Mouse (Mus musculus): ENCODE data around the gene Reps1. TPM values are rescaled to one million over a fixed set of nuclear protein-coding genes. Genes with fewer than 3 reads are reported as not detected.

Reps1 gene
- total RNA-seq, 2 experiments from 2014 or later, result 70.2 to 72.0 TPM

DNA sequence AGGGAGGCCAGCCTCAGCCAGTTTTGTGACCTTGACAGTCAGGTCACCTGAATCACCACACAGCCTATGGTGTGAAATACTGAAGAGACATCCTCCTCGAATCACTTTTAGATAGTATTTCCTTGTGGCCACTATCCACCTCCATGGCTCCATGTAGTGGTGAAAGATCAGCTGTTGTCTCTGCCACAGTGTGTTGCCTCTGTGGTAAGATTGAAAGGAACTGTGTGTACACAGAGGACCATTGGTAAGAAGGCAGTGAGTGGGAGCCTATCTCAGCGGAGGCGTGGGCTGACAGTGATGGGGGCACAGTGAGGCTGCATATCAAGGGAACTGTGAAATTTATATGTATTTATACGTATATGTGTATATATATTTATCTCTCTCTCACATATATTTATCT is 5.9 kb downstream of the Reps1 start:
- no peak for DNase-seq (ENCODE audit: extremely low spot score in 1 of 2, low spot score in 1 of 2)

DNA sequence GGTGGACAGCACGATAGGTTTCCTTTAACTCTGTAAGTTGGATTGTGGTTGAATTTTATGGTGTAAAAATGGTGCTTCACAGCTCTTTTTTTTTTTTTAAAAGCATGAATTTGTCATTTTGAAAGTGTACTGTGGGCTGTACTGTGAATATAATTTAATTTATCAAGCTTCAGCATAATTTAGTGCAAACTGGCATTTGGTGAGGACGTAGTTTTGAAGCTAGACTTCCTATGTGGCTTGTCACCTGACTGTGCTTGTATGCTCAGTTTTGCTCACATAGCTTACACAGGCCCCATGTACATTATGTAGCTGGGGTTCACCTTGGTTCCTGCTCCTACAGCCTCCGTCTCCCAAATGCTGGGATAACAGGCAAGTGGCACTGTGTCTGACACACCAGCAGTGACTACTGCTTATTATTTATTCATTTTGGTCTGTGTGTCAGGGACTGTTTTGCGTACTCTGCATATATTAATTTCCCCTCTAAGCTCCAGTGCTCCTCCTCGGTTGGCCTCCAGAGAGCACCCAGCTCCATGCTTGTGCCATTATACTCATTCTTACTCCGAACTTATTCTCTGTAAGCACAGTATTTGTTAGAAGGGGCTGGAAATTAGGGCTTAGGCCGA is 9.1 kb downstream of the Reps1 start:
- no peak for DNase-seq (ENCODE audit: extremely low spot score in 1 of 2, low spot score in 1 of 2)

DNA sequence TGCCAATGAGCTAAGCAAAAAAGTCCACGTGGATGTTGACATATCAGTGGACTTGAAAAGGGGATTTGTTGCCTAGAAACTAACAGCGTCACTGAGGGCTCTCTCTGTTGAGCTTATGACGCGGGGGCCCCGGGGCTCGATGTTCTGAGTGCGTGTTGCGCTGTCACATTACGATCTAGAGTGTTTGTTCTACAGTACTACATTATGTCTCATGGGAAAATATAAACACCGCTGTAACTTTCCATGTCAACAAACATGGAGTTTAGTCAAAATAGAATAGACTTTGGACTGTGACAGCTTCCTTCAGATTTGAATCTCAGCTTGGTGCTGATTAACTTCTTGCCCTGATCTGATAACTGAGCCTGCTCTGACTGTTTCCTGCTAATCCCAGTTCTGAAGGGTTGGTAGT is 10.4 kb downstream of the Reps1 start:
- DNase-seq (ENCODE audit: extremely low spot score in 1 of 2, low spot score in 1 of 2), result no peak

DNA sequence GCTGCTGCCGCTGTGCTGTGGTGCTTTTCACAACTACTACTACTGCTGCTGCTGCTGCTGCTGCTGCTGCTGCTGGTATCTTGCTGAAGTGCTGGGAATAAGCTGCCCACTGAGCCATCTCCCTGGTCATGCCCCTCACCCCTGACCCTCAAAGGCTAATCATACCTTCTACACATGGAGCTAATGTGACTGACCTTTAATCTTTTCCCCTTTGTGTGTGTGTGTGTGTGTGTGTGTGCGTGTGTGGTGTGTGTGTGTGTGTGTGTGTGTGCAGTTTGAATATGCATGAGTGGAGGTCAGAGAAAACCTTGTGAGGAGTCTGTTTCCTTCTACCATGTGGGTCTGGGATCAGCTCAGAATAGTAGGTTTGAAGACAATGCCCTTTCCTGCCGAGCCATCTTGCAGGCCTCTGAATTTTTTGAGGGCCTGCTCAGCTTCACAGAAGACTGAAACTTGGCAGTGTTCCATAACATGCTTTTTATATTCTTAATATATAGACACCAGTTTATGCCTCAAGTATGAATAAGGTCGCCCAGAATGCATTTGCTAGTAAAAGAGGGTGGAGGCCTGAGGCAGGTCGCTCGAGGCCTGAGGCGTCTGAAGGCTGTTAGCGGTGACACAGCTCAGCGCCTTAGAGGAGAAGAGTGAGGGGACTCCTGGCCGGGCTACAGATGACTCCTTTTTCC is 12.2 kb downstream of the Reps1 start:
- DNase-seq (ENCODE audit: extremely low spot score in 1 of 2, low spot score in 1 of 2), result no peak

DNA sequence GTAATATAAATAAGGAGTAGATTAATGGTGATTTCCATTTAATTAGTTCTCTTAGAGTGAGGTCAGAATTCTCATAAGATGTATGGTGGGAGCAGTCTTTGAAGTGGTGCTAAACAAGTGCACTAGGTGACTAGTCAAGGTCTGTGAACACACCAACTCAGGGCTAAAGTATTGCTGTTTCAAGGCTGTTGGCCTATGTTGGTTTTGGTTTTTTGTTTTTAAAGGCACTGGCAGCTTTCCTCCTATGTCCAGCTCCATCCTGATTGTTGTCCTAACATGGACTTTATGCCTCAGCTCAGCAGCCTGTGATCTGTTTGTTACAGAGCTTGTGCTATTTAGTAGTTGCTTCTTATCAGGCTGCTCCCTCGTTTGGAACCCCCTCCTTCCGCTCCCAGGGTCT is 13.2 kb downstream of the Reps1 start:
- DNase-seq (ENCODE audit: extremely low spot score in 1 of 2, low spot score in 1 of 2), result no peak

DNA sequence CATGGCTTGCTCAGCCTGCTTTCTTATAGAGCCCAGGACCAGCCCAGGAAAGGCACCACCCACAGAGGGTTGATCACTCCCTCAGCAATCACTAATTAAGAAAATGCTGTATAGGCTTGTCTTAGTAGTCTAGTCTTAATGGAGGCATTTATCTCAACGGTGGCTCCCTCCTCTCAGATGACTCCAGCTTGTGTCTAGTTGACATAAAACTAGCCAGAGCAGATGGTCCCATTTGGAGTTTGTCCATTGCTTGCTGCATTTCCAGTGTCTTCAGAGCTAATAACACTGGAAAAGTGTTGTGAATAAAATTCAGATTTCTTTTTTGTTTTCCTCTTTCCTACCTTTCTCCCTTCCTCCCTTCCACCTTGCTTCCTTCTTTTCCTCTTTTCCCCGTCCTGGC is 13.9 kb downstream of the Reps1 start:
- no peak for DNase-seq (ENCODE audit: extremely low spot score in 1 of 2, low spot score in 1 of 2)

DNA sequence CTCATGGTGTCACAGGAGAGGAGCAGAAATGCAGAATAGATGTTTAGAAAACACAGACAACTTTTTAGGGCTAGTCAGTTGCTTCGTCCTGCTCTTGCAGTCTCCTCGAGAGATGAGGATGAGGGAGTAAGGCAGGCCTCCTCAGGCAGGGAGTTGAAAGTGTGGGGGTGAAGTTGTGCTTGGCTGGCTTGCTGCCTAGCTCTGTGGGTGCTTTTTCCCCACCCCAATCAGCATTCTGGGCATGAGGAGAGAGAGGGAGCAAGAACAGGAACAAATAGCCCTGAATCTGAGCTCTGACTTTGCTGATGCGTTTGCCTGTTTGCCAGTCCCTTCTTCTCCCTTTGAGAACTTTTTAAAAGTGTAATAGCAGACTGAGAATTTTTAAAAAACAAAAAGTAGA is 14.5 kb downstream of the Reps1 start:
- peak in 1 of 2 experiments; percentile 40 for DNase-seq (ENCODE audit: extremely low spot score in 1 of 2, low spot score in 1 of 2)

DNA sequence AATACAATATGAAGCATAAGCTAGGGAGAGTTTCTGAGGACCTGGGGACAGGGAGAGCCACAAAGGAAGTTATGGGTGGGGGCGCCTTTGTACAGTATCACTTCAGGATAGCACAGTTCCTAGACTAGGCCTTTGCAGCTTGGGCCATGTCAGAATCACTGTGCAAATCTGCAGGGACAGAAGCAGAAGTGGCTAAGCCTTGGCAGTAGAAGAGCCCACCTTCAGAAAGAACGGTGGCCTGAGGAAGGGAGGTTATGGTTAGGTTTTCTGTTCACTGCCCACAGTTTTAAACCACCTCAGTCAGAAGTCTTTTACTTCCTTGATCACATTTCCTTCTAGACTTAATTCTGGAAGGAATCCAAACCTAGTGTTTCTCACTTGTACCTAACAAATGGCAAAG is 15.0 kb downstream of the Reps1 start:
- DNase-seq (ENCODE audit: extremely low spot score in 1 of 2, low spot score in 1 of 2), result no peak

DNA sequence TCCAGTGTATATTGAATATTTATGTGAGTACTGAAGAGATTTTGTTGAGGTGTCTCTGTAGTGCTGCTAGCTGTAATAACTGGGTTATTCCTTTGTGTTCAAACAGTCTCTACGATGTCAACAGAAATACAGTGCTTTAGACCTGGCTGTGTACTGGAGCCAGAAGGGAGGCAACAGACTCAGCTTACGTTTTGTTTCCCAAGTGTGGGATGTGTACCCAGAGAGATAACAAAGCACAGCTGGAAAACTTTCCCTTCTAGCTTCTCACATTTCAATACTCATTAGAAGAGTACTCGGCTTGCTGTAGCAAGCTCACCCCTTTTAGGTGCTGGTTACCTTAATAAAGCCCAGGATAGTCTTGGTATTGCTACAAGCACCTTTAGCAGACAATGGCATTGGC is 17.2 kb downstream of the Reps1 start:
- DNase-seq (ENCODE audit: extremely low spot score in 1 of 2, low spot score in 1 of 2), result no peak

DNA sequence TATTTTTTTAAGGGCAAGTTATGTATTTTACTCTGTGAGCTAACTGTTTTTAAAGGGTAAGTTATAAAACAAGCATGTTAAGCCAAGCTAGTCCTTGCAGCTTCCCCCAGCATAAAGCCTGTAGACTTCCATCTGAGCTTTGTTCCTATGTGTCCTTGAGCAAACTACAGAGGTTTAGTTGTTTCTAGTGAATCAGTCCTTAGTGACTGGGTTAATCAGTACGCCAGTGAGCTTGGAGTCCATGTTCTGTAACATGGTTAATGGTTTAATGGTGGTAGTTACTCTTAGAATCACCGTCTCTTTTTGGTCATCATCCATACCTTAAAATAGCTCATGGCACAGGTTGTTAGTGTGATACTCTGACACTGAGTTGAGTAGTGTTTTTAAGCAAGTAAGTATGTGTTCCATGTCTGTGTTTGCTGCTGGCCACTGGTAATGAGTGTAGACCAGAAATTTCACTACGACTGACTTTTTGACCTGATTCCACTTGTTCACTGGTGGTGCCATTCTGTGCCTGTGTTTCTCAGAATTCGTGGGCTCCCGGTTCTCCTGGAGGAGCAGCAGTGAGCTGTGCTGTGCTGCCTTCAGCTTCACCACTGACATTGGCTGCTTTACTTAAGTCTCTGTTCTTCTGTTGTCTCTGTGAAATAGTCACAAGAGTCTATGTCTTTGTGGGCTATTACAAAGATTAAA is 18.9 kb downstream of the Reps1 start:
- DNase-seq (ENCODE audit: extremely low spot score in 1 of 2, low spot score in 1 of 2), result no peak

DNA sequence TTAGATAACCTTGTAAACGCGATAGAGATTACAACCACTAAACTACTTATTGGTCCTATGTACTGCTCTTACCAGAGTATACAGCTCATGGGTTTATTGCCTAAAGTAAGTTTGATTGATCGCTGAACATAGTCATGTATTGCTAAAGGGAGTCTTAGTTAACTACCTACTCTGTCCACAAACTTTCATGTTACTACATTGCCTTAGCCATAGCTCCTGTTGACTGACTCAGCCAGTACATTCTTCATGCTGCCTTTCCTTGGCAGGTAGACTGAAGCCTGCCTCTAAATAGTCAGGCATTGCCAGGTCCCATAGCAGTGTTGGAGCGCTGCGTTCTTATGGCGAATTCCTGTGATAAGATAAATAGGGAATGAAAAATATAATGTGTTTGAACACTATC is 20.2 kb downstream of the Reps1 start:
- no peak for DNase-seq (ENCODE audit: extremely low spot score in 1 of 2, low spot score in 1 of 2)

DNA sequence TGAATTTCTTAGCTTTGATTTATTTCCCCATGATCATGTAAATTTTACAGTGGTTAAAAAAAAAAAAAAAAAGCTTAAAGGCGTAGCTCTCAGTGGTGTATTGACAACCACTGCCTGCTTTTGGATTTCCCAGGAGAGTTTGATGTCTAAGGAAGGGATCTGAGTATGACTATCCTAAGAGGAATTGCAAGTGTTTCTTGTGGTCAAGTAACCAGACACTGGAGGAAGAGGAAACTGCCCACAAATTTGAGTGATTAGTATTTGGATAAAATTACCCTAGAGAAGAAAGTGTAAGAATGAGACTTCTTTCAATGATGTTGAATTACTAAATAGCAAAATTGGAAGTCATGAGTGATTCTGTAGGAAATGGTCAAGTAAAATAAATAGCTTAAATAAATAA is 25.9 kb downstream of the Reps1 start:
- no peak for DNase-seq (ENCODE audit: extremely low spot score in 1 of 2, low spot score in 1 of 2)

DNA sequence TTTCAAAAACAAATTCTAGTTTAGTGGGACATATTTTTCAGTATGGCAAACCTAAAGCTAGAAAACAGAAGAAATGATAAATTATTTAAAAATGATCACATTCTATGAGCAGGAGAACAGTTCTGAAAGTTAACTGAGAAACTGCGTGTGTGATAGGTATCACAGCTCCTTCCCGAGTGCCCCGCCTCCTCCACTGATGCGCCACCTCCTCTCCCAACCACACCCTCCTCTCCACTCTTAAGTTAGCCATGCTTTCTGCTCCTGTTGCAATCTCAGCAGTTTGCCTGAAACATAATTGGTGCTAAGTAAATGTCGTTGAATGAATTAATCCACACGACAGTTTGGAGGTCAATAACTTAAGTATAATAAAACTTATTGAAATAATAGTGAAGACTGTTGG is 27.1 kb downstream of the Reps1 start:
- DNase-seq (ENCODE audit: extremely low spot score in 1 of 2, low spot score in 1 of 2), result no peak

DNA sequence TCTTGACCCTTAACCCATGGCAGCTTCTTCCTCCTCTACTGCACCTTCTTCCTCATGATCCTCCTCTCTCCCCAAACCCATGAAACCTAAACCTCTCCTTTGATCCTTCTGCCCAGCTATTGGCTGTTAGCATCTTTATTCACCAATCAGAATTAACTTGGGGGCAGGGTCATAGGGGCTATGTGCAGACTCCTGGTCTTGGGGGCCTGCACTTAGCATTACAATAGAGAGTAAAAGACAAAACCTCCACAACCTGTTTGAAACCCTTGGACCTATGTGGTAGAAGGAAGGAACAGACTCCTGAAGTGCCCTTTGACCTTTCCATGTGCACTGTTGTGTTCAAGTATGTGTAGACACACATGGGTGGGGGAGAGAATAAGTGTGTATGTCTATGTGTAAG is 35.0 kb downstream of the Reps1 start:
- no peak for DNase-seq (ENCODE audit: extremely low spot score in 1 of 2, low spot score in 1 of 2)

DNA sequence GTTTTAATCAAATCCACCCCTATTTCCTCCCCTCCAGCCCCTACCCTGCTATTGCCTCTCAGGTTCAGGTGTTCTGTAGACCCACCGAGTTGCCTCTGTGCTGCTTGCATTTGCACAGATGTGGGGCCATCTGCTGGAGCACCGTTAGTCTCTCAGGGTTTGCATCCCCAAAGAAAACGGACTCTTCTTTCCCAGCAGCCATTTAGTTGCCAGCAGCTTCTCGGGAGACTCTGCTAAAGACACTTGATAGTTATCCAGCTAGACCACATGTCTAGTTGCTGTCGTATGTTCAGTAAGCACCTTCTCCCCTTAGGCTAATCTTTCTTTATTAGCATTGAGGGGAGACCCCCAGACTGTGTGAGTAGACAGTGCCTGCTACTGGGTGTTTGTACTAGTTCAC is 46.5 kb downstream of the Reps1 start:
- no peak for DNase-seq (ENCODE audit: extremely low spot score in 1 of 2, low spot score in 1 of 2)

DNA sequence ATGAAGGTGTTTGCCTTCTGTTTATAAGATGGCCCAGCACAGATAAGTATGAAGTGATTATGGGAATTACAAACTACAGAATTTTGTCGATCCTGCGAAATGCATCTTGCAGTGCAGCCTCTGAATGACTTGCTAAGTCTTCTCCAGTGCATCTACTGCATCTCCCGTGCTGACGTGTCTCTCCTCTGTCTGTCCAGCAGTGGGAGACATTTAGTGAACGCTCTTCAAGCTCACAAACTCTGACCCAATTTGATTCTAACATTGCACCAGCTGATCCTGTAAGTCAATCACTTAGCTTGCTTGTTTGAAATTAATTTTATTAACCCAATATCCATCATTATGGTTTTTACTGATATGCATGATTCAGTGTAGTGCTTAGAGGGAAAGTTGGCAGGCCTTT is 51.8 kb downstream of the Reps1 start:
- DNase-seq (ENCODE audit: extremely low spot score in 1 of 2, low spot score in 1 of 2), result no peak

DNA sequence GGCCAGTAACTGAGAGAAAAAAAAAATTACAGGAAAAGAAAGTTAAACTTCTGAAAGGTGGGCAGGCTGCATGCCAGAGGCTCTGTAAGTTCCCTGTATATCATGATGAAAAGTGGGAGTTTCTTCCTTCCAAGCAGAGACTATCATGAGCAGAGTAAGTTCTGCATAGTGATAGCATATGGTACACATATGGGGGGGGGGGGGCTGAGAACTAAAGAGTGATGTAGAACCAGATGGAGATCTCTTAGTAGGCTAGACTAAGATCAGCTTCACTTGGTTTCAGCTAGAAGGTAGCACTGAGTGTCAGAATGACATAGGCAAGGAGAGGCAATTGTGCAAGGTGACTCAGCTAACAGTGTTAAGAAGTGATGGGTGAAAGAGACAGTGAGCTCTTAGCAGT is 55.3 kb downstream of the Reps1 start:
- no peak for DNase-seq (ENCODE audit: extremely low spot score in 1 of 2, low spot score in 1 of 2)

DNA sequence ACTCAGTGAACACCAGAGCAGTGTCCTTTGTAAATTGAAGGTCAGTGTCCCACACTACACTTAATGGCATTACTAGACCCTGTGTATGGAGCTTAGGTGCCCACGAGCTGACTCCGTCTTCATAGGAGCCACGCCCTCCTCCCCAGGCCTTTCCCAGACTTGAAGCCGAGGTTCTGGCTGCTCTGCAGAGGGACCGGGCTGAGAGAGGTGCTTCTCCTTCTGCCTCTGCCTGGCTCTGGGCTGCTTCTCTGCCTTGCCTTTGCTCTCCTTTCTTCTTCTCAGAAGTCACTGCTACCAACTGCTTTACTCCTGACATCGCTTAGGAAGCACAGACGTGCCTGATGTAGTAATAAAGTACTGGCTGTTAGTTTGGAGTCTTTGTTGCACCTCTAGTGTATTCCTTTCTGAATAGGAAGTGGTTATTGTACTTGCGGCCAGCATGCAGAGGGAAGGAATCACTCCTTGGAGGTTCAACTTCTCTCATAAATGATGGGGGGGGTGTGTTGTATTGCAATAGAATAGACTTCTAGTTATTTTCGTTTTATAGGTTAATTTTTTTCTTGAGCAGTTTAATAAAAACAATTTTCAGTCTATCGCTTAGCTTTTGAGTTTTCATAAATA is 57.9 kb downstream of the Reps1 start:
- no peak for DNase-seq (ENCODE audit: extremely low spot score in 1 of 2, low spot score in 1 of 2)

DNA sequence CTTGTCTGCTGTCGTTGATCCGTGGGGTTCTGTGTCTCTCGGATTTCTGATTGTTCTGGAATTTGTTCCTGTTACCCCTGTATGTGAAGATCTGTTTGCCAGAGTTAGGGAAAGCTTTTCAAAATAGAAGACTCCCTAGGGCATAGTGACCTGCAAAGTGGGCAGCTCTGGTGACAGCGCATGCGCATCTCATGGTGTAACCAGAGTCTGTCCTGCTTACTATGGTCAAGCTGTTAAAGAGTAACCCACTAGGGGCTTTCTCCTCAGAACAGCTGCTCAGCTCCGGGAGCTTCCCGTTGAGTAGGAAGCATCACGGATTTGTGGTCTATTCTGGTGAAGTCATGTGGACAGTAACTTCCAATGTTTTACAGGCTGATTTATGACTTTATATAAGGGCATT is 62.7 kb downstream of the Reps1 start:
- DNase-seq (ENCODE audit: extremely low spot score in 1 of 2, low spot score in 1 of 2), result no peak

DNA sequence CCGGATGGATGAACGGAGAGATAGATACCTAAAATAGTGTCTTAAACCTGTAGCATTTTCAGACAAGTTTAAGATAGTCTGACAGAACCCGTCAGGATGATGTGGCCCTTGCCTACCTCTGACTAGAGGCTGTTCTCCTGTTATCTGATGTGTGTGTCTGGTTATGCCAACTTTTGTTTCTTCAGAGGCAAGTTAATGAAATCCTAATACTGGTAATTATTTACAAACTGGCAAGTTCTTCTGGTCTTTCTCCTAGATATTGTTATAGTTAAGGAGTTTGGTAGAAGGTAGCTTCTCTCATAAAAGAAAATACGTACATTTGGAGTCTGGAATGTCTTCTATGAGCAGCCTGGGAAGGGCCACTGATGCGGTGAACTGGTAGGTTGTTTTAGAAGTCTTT is 74.6 kb downstream of the Reps1 start:
- DNase-seq (ENCODE audit: extremely low spot score in 1 of 2, low spot score in 1 of 2), result no peak
